Mouse (Mus musculus): Measurements from ENCODE around the gene Nop10. TPM values are rescaled to one million over a fixed set of nuclear protein-coding genes. Genes with fewer than 3 reads are reported as not detected.

The Nop10 gene
- polyA plus RNA-seq, 1 experiment from 2014 or later = 164 TPM

DNA sequence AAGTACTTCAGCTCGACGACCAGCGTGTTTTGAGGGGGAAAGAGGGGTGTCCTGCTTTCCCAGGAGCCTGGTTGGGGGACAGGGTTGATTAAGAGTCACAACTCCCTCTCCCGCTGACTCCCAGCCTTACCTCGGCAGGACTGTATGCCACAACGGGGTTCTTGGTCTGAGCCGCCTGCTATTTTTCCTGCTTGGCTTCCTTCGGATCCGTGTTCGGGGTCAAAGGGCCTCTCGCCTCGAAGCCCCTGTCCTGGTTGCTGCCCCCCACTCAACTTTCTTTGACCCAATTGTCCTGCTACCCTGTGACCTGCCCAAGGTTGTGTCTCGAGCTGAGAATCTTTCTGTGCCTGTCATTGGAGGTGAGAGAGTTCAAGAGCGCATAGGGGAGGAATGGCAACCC lies 19.9 kb upstream of the Nop10 start:
- no peak for ATAC-seq (replicated peaks)
- 86% methylated on average over 14 of the region's 14 CpGs for WGBS

GRCm38 (mm10) chr2:112245307-112245706 lies 16.4 kb upstream of the Nop10 start:
- WGBS = over 99% methylated on average over 5 of the region's 5 CpGs
- Histone ChIP-seq H3K36me3 (peaks cover 19% of the 10 kb centered on the region), H3K9ac (replicated peaks) (no peak overlapping the region)

More for the DNA sequence above, 19.9 kb upstream of the Nop10 start:
- Histone ChIP-seq H3K36me3 (peaks cover 16% of the 10 kb centered on the region), H3K4me3 (no peak overlapping the region), H3K9me3 (no peaks in the 10 kb centered on the region), H3K9ac (replicated peaks) (no peak overlapping the region), H3K4me2 (replicated peaks) (no peak overlapping the region), H3K27ac (replicated peaks) (no peak overlapping the region), H3K27me3 (no peaks in the 10 kb centered on the region), H3K4me1 (peaks cover 16% of the 10 kb centered on the region)

GRCm38 (mm10) chr2:112246193-112246592 lies 15.5 kb upstream of the Nop10 start:
- no peak overlapping the region for H3K4me2 ChIP-seq (replicated peaks)
- H3K27ac ChIP-seq (replicated peaks) = no peak overlapping the region
- no peak overlapping the region for H3K4me3 ChIP-seq
- no peak overlapping the region for H3K9ac ChIP-seq (replicated peaks)
- peaks cover under 1% of the 10 kb centered on the region; the same call in 1 of the 2 replicates for H3K4me1 ChIP-seq
- no peaks in the 10 kb centered on the region for H3K27me3 ChIP-seq
- H3K36me3 ChIP-seq = peaks cover 19% of the 10 kb centered on the region
- H3K9me3 ChIP-seq = no peaks in the 10 kb centered on the region
- WGBS = 95% methylated on average over 6 of the region's 6 CpGs
- no peak for ATAC-seq (replicated peaks)

More at GRCm38 (mm10) chr2:112245307-112245706, 16.4 kb upstream of the Nop10 start:
- Histone ChIP-seq H3K4me2 (replicated peaks) (no peak overlapping the region), H3K9me3 (no peaks in the 10 kb centered on the region), H3K27me3 (no peaks in the 10 kb centered on the region), H3K27ac (replicated peaks) (no peak overlapping the region), H3K4me1 (peaks cover 9% of the 10 kb centered on the region), H3K4me3 (no peak overlapping the region)
- ATAC-seq (replicated peaks) = no peak

GRCm38 (mm10) chr2:112247323-112247722 lies 14.4 kb upstream of the Nop10 start:
- 91% methylated on average over 10 of the region's 10 CpGs for WGBS

GRCm38 (mm10) chr2:112249780-112250453 lies 11.8 kb upstream of the Nop10 start:
- 86% methylated on average over 10 of the region's 10 CpGs for WGBS
- H3K9ac ChIP-seq (replicated peaks) = no peak overlapping the region
- H3K9me3 ChIP-seq = no peaks in the 10 kb centered on the region
- H3K36me3 ChIP-seq = peaks cover 10% of the 10 kb centered on the region
- H3K27me3 ChIP-seq = no peaks in the 10 kb centered on the region
- no peak overlapping the region for H3K4me2 ChIP-seq (replicated peaks)
- H3K4me3 ChIP-seq = no peak overlapping the region
- no peak for ATAC-seq (replicated peaks)
- H3K4me1 ChIP-seq = no peaks in the 10 kb centered on the region
- no peak overlapping the region for H3K27ac ChIP-seq (replicated peaks)

More at GRCm38 (mm10) chr2:112247323-112247722, 14.4 kb upstream of the Nop10 start:
- Histone ChIP-seq H3K9ac (replicated peaks) (no peak overlapping the region), H3K9me3 (no peaks in the 10 kb centered on the region), H3K4me2 (replicated peaks) (no peak overlapping the region), H3K36me3 (peaks cover 19% of the 10 kb centered on the region), H3K27me3 (no peaks in the 10 kb centered on the region), H3K4me3 (no peak overlapping the region), H3K27ac (replicated peaks) (no peak overlapping the region), H3K4me1 (no peaks in the 10 kb centered on the region)
- no peak for ATAC-seq (replicated peaks)

GRCm38 (mm10) chr2:112254675-112255515 lies 6.8 kb upstream of the Nop10 start:
- no peaks in the 10 kb centered on the region for H3K36me3 ChIP-seq
- no peak for ATAC-seq (replicated peaks)
- no peak overlapping the region for H3K9ac ChIP-seq (replicated peaks)
- H3K9me3 ChIP-seq = no peaks in the 10 kb centered on the region
- H3K27me3 ChIP-seq = no peaks in the 10 kb centered on the region
- H3K27ac ChIP-seq (replicated peaks) = no peak overlapping the region
- WGBS = 71% methylated on average over 7 of the region's 7 CpGs
- no peak overlapping the region for H3K4me3 ChIP-seq
- H3K4me1 ChIP-seq = no peaks in the 10 kb centered on the region
- H3K4me2 ChIP-seq (replicated peaks) = no peak overlapping the region

GRCm38 (mm10) chr2:112259241-112259962 lies 2.3 kb upstream of the Nop10 start, which contains the start of gene Nutm1:
Nutm1 (minus strand) TSS chr2:112259291.
- no peaks in the 10 kb centered on the region for H3K9me3 ChIP-seq
- 68% methylated on average over 10 of the region's 10 CpGs for WGBS
- H3K4me3 ChIP-seq = no peak within 1 kb of the TSS

GRCm38 (mm10) chr2:112262779-112263295 lies 1.1 kb downstream of the Nop10 start:
- Histone ChIP-seq H3K36me3 (no peaks in the 10 kb centered on the region), H3K27me3 (no peaks in the 10 kb centered on the region), H3K4me1 (peaks cover 34% of the 10 kb centered on the region), H3K9ac (replicated peaks) (peak overlapping the region; percentile 64), H3K9me3 (no peaks in the 10 kb centered on the region), H3K4me2 (replicated peaks) (peak overlapping the region; percentile 54), H3K27ac (replicated peaks) (no peak overlapping the region), H3K4me3 (peak overlapping the region; percentile 68)
- no peak for ATAC-seq (replicated peaks)
- WGBS = 35% methylated on average over 4 of the region's 4 CpGs

More at GRCm38 (mm10) chr2:112259241-112259962, 2.3 kb upstream of the Nop10 start, which contains the start of gene Nutm1:
- Histone ChIP-seq H3K27me3 (no peaks in the 10 kb centered on the region), H3K36me3 (no peaks in the 10 kb centered on the region), H3K9ac (replicated peaks) (no peak within 1 kb of the TSS), H3K4me2 (replicated peaks) (no peak within 1 kb of the TSS), H3K27ac (replicated peaks) (no peak within 1 kb of the TSS), H3K4me1 (peaks cover 11% of the 10 kb centered on the region)
- ATAC-seq (replicated peaks) = no peak

GRCm38 (mm10) chr2:112264364-112264763 lies 2.6 kb downstream of the Nop10 start:
- H3K9me3 ChIP-seq = no peaks in the 10 kb centered on the region
- no peak for ATAC-seq (replicated peaks)
- H3K4me2 ChIP-seq (replicated peaks) = no peak overlapping the region
- H3K4me1 ChIP-seq = peaks cover 45% of the 10 kb centered on the region
- no peak overlapping the region for H3K4me3 ChIP-seq
- H3K36me3 ChIP-seq = no peaks in the 10 kb centered on the region
- no peak overlapping the region for H3K9ac ChIP-seq (replicated peaks)
- 79% methylated on average over 4 of the region's 4 CpGs for WGBS
- no peak overlapping the region for H3K27ac ChIP-seq (replicated peaks)
- no peaks in the 10 kb centered on the region for H3K27me3 ChIP-seq

GRCm38 (mm10) chr2:112265448-112266241 lies 3.9 kb downstream of the Nop10 start, which contains the start of gene Slc12a6:
Slc12a6 (plus strand) TSS chr2:112265825.
- H3K9ac ChIP-seq (replicated peaks) = peak within 1 kb of the TSS; percentile 78
- H3K27me3 ChIP-seq = no peaks in the 10 kb centered on the region
- H3K27ac ChIP-seq (replicated peaks) = peak within 1 kb of the TSS; percentile 90
- no peaks in the 10 kb centered on the region for H3K36me3 ChIP-seq
- peak within 1 kb of the TSS; percentile 66 for H3K4me3 ChIP-seq
- under 1% methylated on average over 85 of the region's 85 CpGs for WGBS
- peaks cover 53% of the 10 kb centered on the region for H3K4me1 ChIP-seq
- peak; percentile 94 for ATAC-seq (replicated peaks)
- no peaks in the 10 kb centered on the region for H3K9me3 ChIP-seq
- H3K4me2 ChIP-seq (replicated peaks) = peak within 1 kb of the TSS; percentile 72

GRCm38 (mm10) chr2:112266242-112266592 lies 4.5 kb downstream of the Nop10 start, which contains the start of gene Gm21985:
Gm21985 (plus strand) TSS chr2:112266314.
- Histone ChIP-seq H3K36me3 (no peaks in the 10 kb centered on the region), H3K4me1 (peaks cover 54% of the 10 kb centered on the region), H3K4me3 (peak within 1 kb of the TSS; percentile 66), H3K9me3 (no peaks in the 10 kb centered on the region), H3K27me3 (no peaks in the 10 kb centered on the region), H3K27ac (replicated peaks) (peak within 1 kb of the TSS; percentile 90), H3K4me2 (replicated peaks) (peak within 1 kb of the TSS; percentile 72), H3K9ac (replicated peaks) (peak within 1 kb of the TSS; percentile 78)
- ATAC-seq (replicated peaks) = peak; percentile 24
- under 1% methylated on average over 11 of the region's 11 CpGs for WGBS
